Mouse (Mus musculus): ENCODE results near the gene Zfand4. TPM values are rescaled to one million over a fixed set of nuclear protein-coding genes. Genes with fewer than 3 reads are reported as not detected.
A peak's percentile ranks its signal among the peaks of the same experiment; 100 is the strongest.

The Zfand4 gene
- polyA plus RNA-seq, 1 experiment = 13.8 TPM

DNA sequence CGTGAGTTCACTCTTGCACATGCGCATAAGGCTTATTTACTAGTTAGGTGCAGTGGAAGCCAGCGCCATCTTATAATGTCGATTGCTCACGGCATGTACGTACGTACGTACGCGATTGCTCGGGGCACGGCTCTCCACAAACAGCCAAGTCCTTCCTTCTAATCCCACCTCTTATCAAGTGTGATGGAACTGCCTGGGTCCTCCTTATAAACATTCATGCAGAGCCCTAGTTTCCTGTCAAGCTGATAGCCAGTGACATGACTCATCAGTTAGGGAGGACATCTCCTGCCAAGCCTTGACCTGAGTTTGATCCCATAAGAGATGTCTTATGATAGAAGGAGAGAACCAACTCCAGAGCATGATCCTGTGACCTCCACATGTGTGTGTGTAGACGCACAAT lies 17.0 kb downstream of the Zfand4 start:
- WGBS = 88% methylated on average over 13 of the region's 13 CpGs
- Histone ChIP-seq H3K27ac (ENCODE audit: control insufficient read depth, insufficient read depth, low read depth, low read length, poor library complexity) (no peak overlapping the region), H3K4me1 (ENCODE audit: control insufficient read depth, insufficient read depth, low read length) (no peaks in the 10 kb centered on the region), H3K4me3 (replicated peaks; ENCODE audit: control insufficient read depth, low read depth, low read length) (no peak overlapping the region)
- no peak for TF ChIP-seq POLR2A (IDR thresholded peaks at IDR 0.05; ENCODE audit: borderline replicate concordance, control insufficient read depth, low read depth, low read length)
- no peak for TF ChIP-seq CTCF (IDR thresholded peaks at IDR 0.05; ENCODE audit: control insufficient read depth, insufficient read depth, low read length)

- H3K4me1 ChIP-seq (ENCODE audit: control insufficient read depth, insufficient read depth, low read length) = no peaks in the 10 kb centered on the region; the same call in 1 of the 2 replicates
- H3K4me3 ChIP-seq (replicated peaks; ENCODE audit: control insufficient read depth, low read depth, low read length) = no peak overlapping the region
- no peak for TF ChIP-seq POLR2A (IDR thresholded peaks at IDR 0.05; ENCODE audit: borderline replicate concordance, control insufficient read depth, low read depth, low read length)
- TF ChIP-seq CTCF (IDR thresholded peaks at IDR 0.05; ENCODE audit: control insufficient read depth, insufficient read depth, low read length) = 0 out of 2 replicates have a peak, but pooled peaks have one; percentile 31
- 57% methylated on average over 4 of the region's 4 CpGs for WGBS
- H3K27ac ChIP-seq (ENCODE audit: control insufficient read depth, insufficient read depth, low read depth, low read length, poor library complexity) = no peak overlapping the region
Measured at GRCm38 (mm10) chr6:116282546-116282945, 18.5 kb downstream of the Zfand4 start.

GRCm38 (mm10) chr6:116283280-116283679 lies 19.3 kb downstream of the Zfand4 start:
- no peaks in the 10 kb centered on the region; the same call in 1 of the 2 replicates for H3K4me1 ChIP-seq (ENCODE audit: control insufficient read depth, insufficient read depth, low read length)
- WGBS = 91% methylated on average over 3 of the region's 3 CpGs
- no peak overlapping the region for H3K27ac ChIP-seq (ENCODE audit: control insufficient read depth, insufficient read depth, low read depth, low read length, poor library complexity)
- TF ChIP-seq POLR2A (IDR thresholded peaks at IDR 0.05; ENCODE audit: borderline replicate concordance, control insufficient read depth, low read depth, low read length) (no peak), CTCF (IDR thresholded peaks at IDR 0.05; ENCODE audit: control insufficient read depth, insufficient read depth, low read length) (no peak)
- H3K4me3 ChIP-seq (replicated peaks; ENCODE audit: control insufficient read depth, low read depth, low read length) = no peak overlapping the region

DNA sequence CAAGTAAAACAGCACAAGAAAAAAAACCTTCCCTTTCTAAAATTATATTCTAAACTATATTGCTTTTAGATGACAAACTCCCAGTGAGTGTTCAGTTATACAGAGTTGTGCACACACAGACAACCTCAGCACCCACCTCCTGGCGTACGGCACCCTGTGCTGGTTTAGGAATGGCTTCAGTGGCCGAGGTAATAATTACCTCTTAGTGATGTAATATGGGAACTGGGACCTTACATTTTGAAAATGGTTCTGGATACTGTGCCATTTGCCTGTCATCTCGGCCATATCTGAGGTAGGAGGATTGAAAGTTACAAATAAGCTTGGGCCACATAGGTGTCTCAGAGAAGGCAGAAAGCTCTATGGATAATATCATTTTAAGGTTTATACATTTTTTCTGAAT lies 22.3 kb downstream of the Zfand4 start:
- Histone ChIP-seq H3K4me1 (ENCODE audit: control insufficient read depth, insufficient read depth, low read length) (no peaks in the 10 kb centered on the region; the same call in 1 of the 2 replicates), H3K4me3 (replicated peaks; ENCODE audit: control insufficient read depth, low read depth, low read length) (no peak overlapping the region), H3K27ac (ENCODE audit: control insufficient read depth, insufficient read depth, low read depth, low read length, poor library complexity) (no peak overlapping the region)
- TF ChIP-seq POLR2A (IDR thresholded peaks at IDR 0.05; ENCODE audit: borderline replicate concordance, control insufficient read depth, low read depth, low read length) = no peak
- WGBS = 85% methylated on average over 4 of the region's 4 CpGs

- H3K4me1 ChIP-seq (ENCODE audit: control insufficient read depth, insufficient read depth, low read length) = no peaks in the 10 kb centered on the region; the same call in 1 of the 2 replicates
- H3K27ac ChIP-seq (ENCODE audit: control insufficient read depth, insufficient read depth, low read depth, low read length, poor library complexity) = no peak overlapping the region
- TF ChIP-seq CTCF (IDR thresholded peaks at IDR 0.05; ENCODE audit: control insufficient read depth, insufficient read depth, low read length) (no peak), POLR2A (IDR thresholded peaks at IDR 0.05; ENCODE audit: borderline replicate concordance, control insufficient read depth, low read depth, low read length) (no peak)
- H3K4me3 ChIP-seq (replicated peaks; ENCODE audit: control insufficient read depth, low read depth, low read length) = no peak overlapping the region
- WGBS = 31% methylated on average over 5 of the region's 5 CpGs
Measured at GRCm38 (mm10) chr6:116286870-116287575, 23.0 kb downstream of the Zfand4 start.

- no peak overlapping the region for H3K4me3 ChIP-seq (replicated peaks; ENCODE audit: control insufficient read depth, low read depth, low read length)
- H3K4me1 ChIP-seq (ENCODE audit: control insufficient read depth, insufficient read depth, low read length) = no peaks in the 10 kb centered on the region
- no peak overlapping the region for H3K27ac ChIP-seq (ENCODE audit: control insufficient read depth, insufficient read depth, low read depth, low read length, poor library complexity)
- TF ChIP-seq POLR2A (IDR thresholded peaks at IDR 0.05; ENCODE audit: borderline replicate concordance, control insufficient read depth, low read depth, low read length) (no peak), CTCF (IDR thresholded peaks at IDR 0.05; ENCODE audit: control insufficient read depth, insufficient read depth, low read length) (no peak)
- WGBS = 65% methylated on average over 2 of the region's 2 CpGs
Measured at GRCm38 (mm10) chr6:116311411-116311810, 47.4 kb downstream of the Zfand4 start.

DNA sequence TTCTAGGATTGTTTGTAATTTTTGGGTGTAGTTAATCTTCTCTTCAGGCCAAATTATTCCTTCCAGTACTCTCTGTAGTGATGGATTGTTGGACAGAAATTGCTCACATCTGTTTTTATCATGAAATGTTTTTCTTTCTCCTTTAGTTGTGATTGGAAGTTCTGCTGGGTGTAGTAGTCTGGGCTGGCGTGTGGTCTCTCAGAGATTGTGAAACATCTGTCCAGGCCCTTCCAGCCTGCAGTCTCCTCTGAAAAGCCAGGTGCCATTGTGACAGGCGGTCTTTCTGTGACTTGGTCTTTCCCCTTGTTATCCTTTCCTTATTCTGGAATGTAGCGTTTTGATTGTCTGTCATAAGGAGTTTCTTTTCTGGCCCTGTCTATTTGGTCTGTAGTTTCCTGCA lies 55.2 kb downstream of the Zfand4 start:
- TF ChIP-seq POLR2A (IDR thresholded peaks at IDR 0.05; ENCODE audit: borderline replicate concordance, control insufficient read depth, low read depth, low read length) (no peak), CTCF (IDR thresholded peaks at IDR 0.05; ENCODE audit: control insufficient read depth, insufficient read depth, low read length) (no peak)
- Histone ChIP-seq H3K27ac (ENCODE audit: control insufficient read depth, insufficient read depth, low read depth, low read length, poor library complexity) (no peak overlapping the region), H3K4me3 (replicated peaks; ENCODE audit: control insufficient read depth, low read depth, low read length) (no peak overlapping the region), H3K4me1 (ENCODE audit: control insufficient read depth, insufficient read depth, low read length) (no peaks in the 10 kb centered on the region)
- 68% methylated on average over 3 of the region's 3 CpGs for WGBS

DNA sequence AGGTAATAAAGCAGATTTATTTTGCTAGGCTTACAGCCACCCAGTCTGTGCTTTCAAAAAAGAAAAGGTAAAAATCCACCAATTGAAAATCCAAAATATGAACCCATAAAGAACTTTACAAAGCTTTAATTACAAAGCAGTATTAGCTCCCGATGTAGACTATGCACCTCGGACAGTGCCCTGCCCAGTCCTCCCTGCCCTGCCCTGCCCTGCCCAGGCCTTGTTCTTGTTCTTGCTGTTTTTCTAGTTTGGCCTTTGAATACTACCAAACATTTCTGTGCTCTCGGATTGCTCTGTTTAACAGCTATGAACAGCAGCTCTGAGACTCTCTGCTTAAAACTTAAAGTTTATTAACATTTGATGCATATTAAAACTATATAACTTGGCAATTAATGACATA lies 62.6 kb downstream of the Zfand4 start:
- Histone ChIP-seq H3K4me3 (replicated peaks; ENCODE audit: control insufficient read depth, low read depth, low read length) (no peak overlapping the region), H3K27ac (ENCODE audit: control insufficient read depth, insufficient read depth, low read depth, low read length, poor library complexity) (no peak overlapping the region), H3K4me1 (ENCODE audit: control insufficient read depth, insufficient read depth, low read length) (no peaks in the 10 kb centered on the region)
- no peak for TF ChIP-seq POLR2A (IDR thresholded peaks at IDR 0.05; ENCODE audit: borderline replicate concordance, control insufficient read depth, low read depth, low read length)
- no peak for TF ChIP-seq CTCF (IDR thresholded peaks at IDR 0.05; ENCODE audit: control insufficient read depth, insufficient read depth, low read length)
- 92% methylated on average over 3 of the region's 3 CpGs for WGBS

- no peak for TF ChIP-seq POLR2A (IDR thresholded peaks at IDR 0.05; ENCODE audit: borderline replicate concordance, control insufficient read depth, low read depth, low read length)
- TF ChIP-seq CTCF (IDR thresholded peaks at IDR 0.05; ENCODE audit: control insufficient read depth, insufficient read depth, low read length) = no peak
- WGBS = 72% methylated on average over 2 of the region's 2 CpGs
- Histone ChIP-seq H3K4me1 (ENCODE audit: control insufficient read depth, insufficient read depth, low read length) (no peaks in the 10 kb centered on the region), H3K4me3 (replicated peaks; ENCODE audit: control insufficient read depth, low read depth, low read length) (no peak overlapping the region), H3K27ac (ENCODE audit: control insufficient read depth, insufficient read depth, low read depth, low read length, poor library complexity) (no peak overlapping the region)
Measured at GRCm38 (mm10) chr6:116331396-116331795, 67.4 kb downstream of the Zfand4 start.

All from bone marrow, adult 2 months (tissue).